Mouse (Mus musculus) ES-E14 (cell line): ENCODE results near the gene Itgbl1.

Experiments used
- CHD2 ChIP-seq: IDR thresholded peaks from 2 replicates; pipeline ENCODE4 v1.6.1; 2014; ENCODE audit warnings: mild to moderate bottlenecking, low read depth, low read length, inconsistent platforms
- HCFC1 ChIP-seq: IDR thresholded peaks from 2 replicates; pipeline ENCODE4 v1.6.1; 2012; ENCODE audit warnings: low read length, inconsistent platforms, borderline replicate concordance; ENCODE audit not compliant: insufficient read depth
- ZC3H11A ChIP-seq: IDR thresholded peaks from 2 replicates; pipeline ENCODE4 v1.6.1; 2012; ENCODE audit warnings: low read depth, mild to moderate bottlenecking, inconsistent platforms, low read length, borderline replicate concordance
- ZNF384 ChIP-seq: IDR thresholded peaks from 2 replicates; pipeline ENCODE4 v1.6.1; 2012; ENCODE audit warnings: low read depth, low read length, inconsistent platforms

DNA sequence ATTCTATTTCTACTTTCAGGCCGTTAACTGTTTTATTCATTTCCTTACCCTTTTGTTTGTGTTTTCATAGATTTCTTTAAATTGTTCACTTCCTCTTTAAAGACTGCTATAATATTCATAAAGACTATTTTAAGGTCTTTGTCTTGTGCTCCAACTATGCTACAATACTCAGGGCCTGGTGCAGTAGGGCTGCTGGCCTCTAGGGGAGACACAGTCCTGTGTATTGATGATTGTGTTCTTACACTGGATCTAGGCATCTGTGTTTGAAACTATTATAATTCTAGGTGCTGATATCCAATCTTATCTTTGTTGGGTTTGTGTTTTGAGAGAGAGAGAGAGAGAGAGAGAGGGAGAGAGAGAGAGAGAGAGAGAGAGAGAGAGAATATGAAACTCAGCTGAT, 268.1 kb downstream of the Itgbl1 start:
- TF ChIP-seq CHD2 (no peak), HCFC1 (no peak), ZC3H11A (peak; percentile 38; the same call in 1 of the 2 replicates), ZNF384 (no peak)
